Comparison of ENCODE assay signal across 16 mouse cellular contexts in genomic region chr9:106254001-106254400, GRCm38 (mm10). TPM values are rescaled to one million over a fixed set of nuclear protein-coding genes. Genes with fewer than 3 reads are reported as not detected.
"Had no signal": no experiment of that assay in that cellular context is flagged by ENCODE, and none has a peak within 500 bp of the region (broad histone marks: within the 10 kb centered on the region; RNA-seq: fewer than 3 reads in every experiment).

No protein-coding gene starts in this region.

- H3K9ac ChIP-seq: kidney, embryonic 15.5 days; limb, embryonic 13.5 days; liver, embryonic 14.5 days; midbrain, embryonic 12.5 days; neural tube, embryonic 13.5 days had no signal

- H3K4me1 ChIP-seq: midbrain, embryonic 12.5 days had no signal

- H3K36me3 ChIP-seq: kidney, embryonic 15.5 days; limb, embryonic 13.5 days; midbrain, embryonic 12.5 days; neural tube, embryonic 13.5 days had no signal

- H3K4me3 ChIP-seq: kidney, embryonic 15.5 days; limb, embryonic 13.5 days; midbrain, embryonic 12.5 days; neural tube, embryonic 13.5 days had no signal

- H3K4me2 ChIP-seq: kidney, embryonic 15.5 days; limb, embryonic 13.5 days; midbrain, embryonic 12.5 days; neural tube, embryonic 13.5 days had no signal

- ATAC-seq: midbrain, embryonic 16.5 days had no signal

- H3K27ac ChIP-seq: kidney, embryonic 15.5 days; limb, embryonic 13.5 days; liver, embryonic 14.5 days; midbrain, embryonic 12.5 days; neural tube, embryonic 13.5 days had no signal

- H3K9me3 ChIP-seq: kidney, embryonic 15.5 days; limb, embryonic 13.5 days; midbrain, embryonic 12.5 days; neural tube, embryonic 13.5 days had no signal

- H3K27me3 ChIP-seq: kidney, embryonic 15.5 days; limb, embryonic 13.5 days; midbrain, embryonic 12.5 days; neural tube, embryonic 13.5 days had no signal

- DNase-seq: kidney, adult 2 months; kidney, postnatal 14 days; left cerebral cortex, postnatal 4 days; lung, adult 18-20 months; retina, postnatal 1 day; right cerebral cortex, postnatal 4 days; spleen, adult 18-20 months; thymus, adult 18-20 months; thymus, postnatal 14 days had no signal

RNA-seq across cellular contexts. Expression of gene Tlr9, which starts 31.6 kb away (rescaled TPM):
- total RNA-seq: megakaryocyte-erythroid progenitor cell, adult 5-6 weeks had no signal
- polyA plus RNA-seq: midbrain, embryonic 12.5 days; midbrain, embryonic 16.5 days; neural tube, embryonic 13.5 days had no signal
